10 mouse cellular contexts compared by ENCODE assay signal in the genomic region with DNA sequence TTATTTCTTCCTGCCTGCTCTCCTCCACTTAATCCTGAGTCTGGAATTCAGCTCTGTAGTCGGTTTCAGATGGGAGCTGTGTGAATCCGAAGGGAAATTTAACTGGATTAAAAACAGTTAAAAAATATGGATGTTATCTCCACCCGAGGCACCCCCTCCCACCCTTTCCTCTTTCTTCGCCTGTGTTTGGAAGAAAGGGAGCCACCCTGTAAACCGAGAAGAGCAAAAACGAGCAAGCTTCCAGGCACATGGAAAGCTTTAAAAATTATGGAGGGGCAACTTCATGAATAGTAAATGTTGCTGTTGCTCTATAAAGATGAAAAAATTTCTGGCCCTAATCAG. TPM values are rescaled to one million over a fixed set of nuclear protein-coding genes. Genes with fewer than 3 reads are reported as not detected.
DNase-seq lines count a peak whose midpoint lies in the region; ATAC-seq and TF ChIP-seq lines count a peak whose summit lies in the region.
"Had no signal": no experiment of that assay in that cellular context is flagged by ENCODE, and none has a peak within 500 bp of the region (broad histone marks: within the 10 kb centered on the region; RNA-seq: fewer than 3 reads in every experiment).

No protein-coding gene starts in this region.

- ATAC-seq in hindbrain, embryonic 11.5 days (ENCODE audit: low FRiP score) = no peak
- ATAC-seq in liver, postnatal 0 days = no peak

- no peaks in the 10 kb centered on the region for H3K27me3 ChIP-seq in heart, adult 2 months (ENCODE audit: control insufficient read depth, insufficient read depth, low read length)
- no peaks in the 10 kb centered on the region for H3K27me3 ChIP-seq in hindbrain, embryonic 11.5 days (ENCODE audit: control insufficient read depth, insufficient read depth, low read length)
- H3K27me3 ChIP-seq in liver, postnatal 0 days (ENCODE audit: insufficient read depth, low read length) = peaks cover 11% of the 10 kb centered on the region

- H3K9ac ChIP-seq in heart, adult 2 months (ENCODE audit: low read depth, low read length) = peak overlapping the region; percentile 63
- H3K9ac ChIP-seq in hindbrain, embryonic 11.5 days (ENCODE audit: low read depth, low read length) = no peak overlapping the region
- H3K9ac ChIP-seq in liver, postnatal 0 days (replicated peaks) = peak overlapping the region; percentile 41; the same call in 1 of the 2 replicates

- peak overlapping the region; percentile 83 for H3K27ac ChIP-seq in heart, adult 2 months
- H3K27ac ChIP-seq in bone marrow macrophage, adult 2 months (ENCODE audit: insufficient read depth, low read depth, low read length) = peak overlapping the region; percentile 92
- H3K27ac ChIP-seq in hindbrain, embryonic 11.5 days (ENCODE audit: low read depth, low read length) = no peak overlapping the region
- H3K27ac ChIP-seq in liver, postnatal 0 days (ENCODE audit: low read depth) = no peak overlapping the region

- 23% methylated on average over 6 of the region's 6 CpGs for WGBS in heart, adult 2 months
- 26% methylated on average over 6 of the region's 6 CpGs for WGBS in hindbrain, embryonic 11.5 days
- 33% methylated on average over 6 of the region's 6 CpGs for WGBS in liver, postnatal 0 days (ENCODE audit: insufficient replicate concordance)

- peaks cover 13% of the 10 kb centered on the region for H3K4me1 ChIP-seq in heart, adult 2 months (ENCODE audit: control insufficient read depth, insufficient read depth, low read length)
- H3K4me1 ChIP-seq in bone marrow macrophage, adult 2 months (ENCODE audit: control insufficient read depth, insufficient read depth, low read length) = peaks cover 27% of the 10 kb centered on the region
- H3K4me1 ChIP-seq in hindbrain, embryonic 11.5 days (replicated peaks; ENCODE audit: control insufficient read depth, insufficient read depth, low read length) = no peaks in the 10 kb centered on the region
- no peaks in the 10 kb centered on the region for H3K4me1 ChIP-seq in liver, postnatal 0 days (ENCODE audit: insufficient read depth)

- H3K36me3 ChIP-seq in heart, adult 2 months (ENCODE audit: control insufficient read depth, insufficient read depth, low read length) = peaks cover 19% of the 10 kb centered on the region
- H3K36me3 ChIP-seq in hindbrain, embryonic 11.5 days (ENCODE audit: control insufficient read depth, insufficient read depth, low read length) = no peaks in the 10 kb centered on the region
- H3K36me3 ChIP-seq in liver, postnatal 0 days (replicated peaks; ENCODE audit: insufficient read depth, low read length) = no peaks in the 10 kb centered on the region

- H3K79me2 ChIP-seq in heart, adult 2 months (replicated peaks; ENCODE audit: control insufficient read depth, insufficient read depth, low read length) = no peaks in the 10 kb centered on the region

- peak overlapping the region; percentile 44 for H3K4me3 ChIP-seq in heart, adult 2 months
- peak overlapping the region; percentile 70 for H3K4me3 ChIP-seq in bone marrow macrophage, adult 2 months (ENCODE audit: insufficient read depth, low read length)
- peak overlapping the region; percentile 45 for H3K4me3 ChIP-seq in hindbrain, embryonic 11.5 days (ENCODE audit: low read depth, low read length)
- peak overlapping the region; percentile 50 for H3K4me3 ChIP-seq in liver, postnatal 0 days (ENCODE audit: low read depth, low read length)

- H3K4me2 ChIP-seq in hindbrain, embryonic 11.5 days (replicated peaks; ENCODE audit: low read depth, low read length) = 0 out of 2 replicates have a peak overlapping the region, but pooled peaks have one; percentile 12
- H3K4me2 ChIP-seq in liver, postnatal 0 days (ENCODE audit: low read depth, low read length) = peak overlapping the region; percentile 26

- no peak for TF ChIP-seq POLR2A in heart, adult 2 months (IDR thresholded peaks at IDR 0.05; ENCODE audit: insufficient read depth, low read depth, low read length)
- TF ChIP-seq POLR2A in bone marrow macrophage, adult 2 months (IDR thresholded peaks at IDR 0.05; ENCODE audit: borderline replicate concordance, low read depth, low read length) = no peak

- no peaks in the 10 kb centered on the region for H3K9me3 ChIP-seq in hindbrain, embryonic 11.5 days (ENCODE audit: control insufficient read depth, low read length)
- H3K9me3 ChIP-seq in liver, postnatal 0 days (ENCODE audit: low read length) = no peaks in the 10 kb centered on the region

- no peak for TF ChIP-seq CTCF in heart, adult 2 months (IDR thresholded peaks at IDR 0.05)
- TF ChIP-seq CTCF in bone marrow macrophage, adult 2 months (IDR thresholded peaks at IDR 0.05; ENCODE audit: low read depth, low read length) = no peak
- TF ChIP-seq CTCF in liver, postnatal 0 days (IDR thresholded peaks at IDR 0.05; ENCODE audit: low read depth) = no peak

- intact Hi-C loops in heart, adult 2 months (cut with DNase I) = loop anchor here (2.0 to 5.0 kb wide), 2 partner anchors 50 to 109 kb away; no protein-coding TSS in a partner anchor

- no peak for TF ChIP-seq EP300 in heart, adult 2 months (IDR thresholded peaks at IDR 0.05; ENCODE audit: insufficient read depth, low read depth, low read length)
- no peak for TF ChIP-seq EP300 in liver, postnatal 0 days (IDR thresholded peaks at IDR 0.05; ENCODE audit: low read depth)

- no peak for DNase-seq in heart, adult 2 months
- DNase-seq in heart, adult 9 months (ENCODE audit: low spot score in 2 of 2) = no peak
- no peak for DNase-seq in hindbrain, embryonic 11.5 days (ENCODE audit: low spot score)
- no peak for DNase-seq in liver, postnatal 0 days
- DNase-seq in urinary bladder, postnatal 14 days (ENCODE audit: low spot score) = no peak
- DNase-seq in urinary bladder, postnatal 25 days (ENCODE audit: low spot score) = no peak
- no peak for DNase-seq in yolk sac, embryonic 10.5 days (ENCODE audit: low spot score)
- DNase-seq: B cell, adult 2 months; lung, postnatal 36 days had no signal

RNA-seq across cellular contexts. Expression of gene C9, which starts 57.4 kb away (rescaled TPM):
- not detected for total RNA-seq in heart, adult 2 months (2021)
- not detected in 2 replicates for polyA plus RNA-seq in heart, adult 2 months (2012; rRNA removed)
- polyA plus RNA-seq in bone marrow macrophage, adult 2 months (2012; ENCODE audit: insufficient read depth, insufficient read length, missing spikeins) = not detected in 2 replicates
- polyA plus RNA-seq in hindbrain, embryonic 11.5 days (2014; fragmentation: Nextera tagmentation; extraction: Ambion mirVana) = not detected in 2 replicates
- polyA plus RNA-seq in liver, postnatal 0 days (2015; fragmentation: Nextera tagmentation; extraction: Ambion mirVana) = 0.95 and 1.9 TPM in 2 replicates

Comparison
In these comparisons a context has a peak if more than half of its experiments do, and no peak if none do; other contexts are left out.
1. H3K27ac ChIP-seq: peak in heart, adult 2 months (single experiment) and bone marrow macrophage, adult 2 months (single experiment); none in hindbrain, embryonic 11.5 days (single experiment) and liver, postnatal 0 days (single experiment).
2. Peak in every context shown above with its lines, with median percentiles within 50 percentile points of each other: H3K4me3 ChIP-seq.